ENCODE assay signal across 10 mouse cellular contexts in genomic region chr16:94783696-94784095, GRCm38 (mm10).
DNase-seq lines count a peak whose midpoint lies in the region; ATAC-seq and TF ChIP-seq lines count a peak whose summit lies in the region.
"Had no signal": no experiment of that assay in that cellular context is flagged by ENCODE, and none has a peak within 500 bp of the region (broad histone marks: within the 10 kb centered on the region; RNA-seq: fewer than 3 reads in every experiment).

No protein-coding gene starts in this region.

- TF ChIP-seq CTCF in kidney, postnatal 0 days (IDR thresholded peaks at IDR 0.05; ENCODE audit: low read depth) = peak; percentile 42; the same call in 1 of the 2 replicates

- no peak overlapping the region for H3K4me3 ChIP-seq in kidney, postnatal 0 days (replicated peaks; ENCODE audit: low read depth, low read length)
- peak overlapping the region in 1 of 2 experiments; percentile 19; a peak in 1 of 4 replicates for H3K4me3 ChIP-seq in ES-E14 (ENCODE audit: insufficient read depth in 1 of 2, low read depth in 1 of 2, low read length in 2 of 2, poor library complexity in 1 of 2, severe bottlenecking in 1 of 2)
- no peak overlapping the region for H3K4me3 ChIP-seq in midbrain, embryonic 11.5 days (ENCODE audit: low read depth, low read length)
- H3K4me3 ChIP-seq: embryonic facial prominence, embryonic 13.5 days; heart, embryonic 10.5 days had no signal

- H3K9me3 ChIP-seq in kidney, postnatal 0 days (replicated peaks; ENCODE audit: low read length) = no peaks in the 10 kb centered on the region
- H3K9me3 ChIP-seq in ES-E14 (ENCODE audit: control insufficient read depth, insufficient read depth, low read depth, low read length) = no peaks in the 10 kb centered on the region
- no peaks in the 10 kb centered on the region for H3K9me3 ChIP-seq in midbrain, embryonic 11.5 days (ENCODE audit: control insufficient read depth, low read length)
- H3K9me3 ChIP-seq: embryonic facial prominence, embryonic 13.5 days; heart, embryonic 10.5 days had no signal

- ATAC-seq in kidney, postnatal 0 days (replicated peaks; ENCODE audit: low FRiP score, low read depth) = no peak
- 0 out of 2 replicates have a peak, but pooled peaks have one; percentile 39 for ATAC-seq in megakaryocyte progenitor cell, adult 5-6 weeks (replicated peaks; ENCODE audit: poor library complexity)
- no peak for ATAC-seq in midbrain, embryonic 11.5 days (ENCODE audit: low FRiP score)

- WGBS in kidney, postnatal 0 days = 80% methylated on average over 7 of the region's 7 CpGs
- WGBS in midbrain, embryonic 11.5 days = 66% methylated on average over 7 of the region's 7 CpGs

- peak; percentile 39 for DNase-seq in adrenal gland, postnatal 14 days
- no peak for DNase-seq in adrenal gland, adult 8-10 months
- no peak for DNase-seq in kidney, postnatal 0 days (ENCODE audit: low spot score)
- DNase-seq in kidney, adult 8-10 months = no peak
- DNase-seq in ES-E14 (ENCODE audit: low read depth, low spot score) = peak; percentile 68
- DNase-seq in left cerebral cortex, postnatal 4 days = no peak
- no peak for DNase-seq in midbrain, embryonic 11.5 days (ENCODE audit: low spot score, missing footprints)

- intact Hi-C loops in left cerebral cortex, postnatal 4 days (cut with DNase I) = no loop called here

- H3K9ac ChIP-seq in kidney, postnatal 0 days (ENCODE audit: low read depth, low read length) = no peak overlapping the region
- no peak overlapping the region for H3K9ac ChIP-seq in ES-E14 (ENCODE audit: insufficient read depth, low read depth, low read length, poor library complexity, severe bottlenecking)
- no peak overlapping the region for H3K9ac ChIP-seq in midbrain, embryonic 11.5 days (ENCODE audit: low read length)
- H3K9ac ChIP-seq: embryonic facial prominence, embryonic 13.5 days had no signal

- no peaks in the 10 kb centered on the region for H3K36me3 ChIP-seq in kidney, postnatal 0 days (ENCODE audit: insufficient read depth, low read length)
- H3K36me3 ChIP-seq in ES-E14 (ENCODE audit: control insufficient read depth, insufficient read depth, low read length, poor library complexity, severe bottlenecking) = no peaks in the 10 kb centered on the region
- H3K36me3 ChIP-seq in midbrain, embryonic 11.5 days (ENCODE audit: control insufficient read depth, insufficient read depth, low read length) = no peaks in the 10 kb centered on the region
- H3K36me3 ChIP-seq: embryonic facial prominence, embryonic 13.5 days; heart, embryonic 10.5 days had no signal

- in situ Hi-C loops in ES-E14 (cut with MboI; ENCODE audit: low sequenced_read_pairs in 2 of 2, unreplicated experiment in 2 of 2) = no loop called here

- no peaks in the 10 kb centered on the region for H3K4me1 ChIP-seq in kidney, postnatal 0 days (replicated peaks; ENCODE audit: insufficient read depth, low read length)
- 0 out of 4 replicates have a peak, but pooled peaks cover 0 to 2% of the 10 kb centered on the region in 2 experiments for H3K4me1 ChIP-seq in ES-E14 (ENCODE audit: control insufficient read depth in 2 of 2, insufficient read depth in 2 of 2, low read length in 2 of 2, poor library complexity in 1 of 2)
- no peaks in the 10 kb centered on the region for H3K4me1 ChIP-seq in midbrain, embryonic 11.5 days (ENCODE audit: control insufficient read depth, insufficient read depth, low read length)
- H3K4me1 ChIP-seq: heart, embryonic 10.5 days had no signal

- H3K27ac ChIP-seq in kidney, postnatal 0 days = no peak overlapping the region
- no peak overlapping the region for H3K27ac ChIP-seq in ES-E14 (ENCODE audit: insufficient read depth, low read depth, low read length, poor library complexity, severe bottlenecking)
- no peak overlapping the region for H3K27ac ChIP-seq in midbrain, embryonic 11.5 days (ENCODE audit: low read depth, low read length)
- H3K27ac ChIP-seq: embryonic facial prominence, embryonic 13.5 days; heart, embryonic 10.5 days had no signal

- H3K27me3 ChIP-seq in kidney, postnatal 0 days (ENCODE audit: insufficient read depth, low read length) = no peaks in the 10 kb centered on the region
- H3K27me3 ChIP-seq in midbrain, embryonic 11.5 days (ENCODE audit: control insufficient read depth, insufficient read depth, low read length) = no peaks in the 10 kb centered on the region

- H3K4me2 ChIP-seq in kidney, postnatal 0 days (ENCODE audit: low read length) = no peak overlapping the region
- no peak overlapping the region for H3K4me2 ChIP-seq in midbrain, embryonic 11.5 days
- H3K4me2 ChIP-seq: embryonic facial prominence, embryonic 13.5 days had no signal

TF ChIP-seq in ES-E14, 5 proteins besides CTCF, POLR2A, EP300 and RAD21:
- TF ChIP-seq ZC3H11A (IDR thresholded peaks at IDR 0.05; ENCODE audit: borderline replicate concordance, low read depth, low read length) (no peak), MAFK (IDR thresholded peaks at IDR 0.05; ENCODE audit: insufficient read depth, low read depth, low read length) (no peak), HCFC1 (IDR thresholded peaks at IDR 0.05; ENCODE audit: borderline replicate concordance, insufficient read depth, low read length) (no peak), CHD2 (IDR thresholded peaks at IDR 0.05; ENCODE audit: low read depth, low read length) (no peak), ZNF384 (IDR thresholded peaks at IDR 0.05; ENCODE audit: low read depth, low read length) (no peak)

Comparison
In these comparisons a context has a peak if more than half of its experiments do, and no peak if none do; other contexts are left out.
1. DNase-seq: peak in adrenal gland, postnatal 14 days (single experiment) and ES-E14 (single experiment); none in adrenal gland, adult 8-10 months (single experiment), kidney, postnatal 0 days (single experiment), kidney, adult 8-10 months (0 of 2), left cerebral cortex, postnatal 4 days (single experiment) and midbrain, embryonic 11.5 days (single experiment).